Mouse (Mus musculus): Measurements from ENCODE around the gene Hadhb.

GRCm38 (mm10) chr5:30202221-30202620 is 47.2 kb downstream of the Hadhb start:
- TF ChIP-seq CTCF (IDR thresholded peaks at IDR 0.05), result no peak
- no peak for TF ChIP-seq POLR2A (IDR thresholded peaks at IDR 0.05; ENCODE audit: insufficient read depth, low read depth, low read length)

Measured in heart, adult 2 months (tissue).